Mouse (Mus musculus) adrenal gland, postnatal 10 days (tissue): ENCODE data around the gene Lamp3. TPM values are rescaled to one million over a fixed set of nuclear protein-coding genes. Genes with fewer than 3 reads are reported as not detected.
"Not testable (repeated sequence)": the region's sequence is repeated elsewhere in the genome, so short reads cannot be mapped to it uniquely, and the experiment has no call there.

Source experiments
- DNase-seq: peaks from one replicate; pipeline ENCODE4 v3.0.0; 2021; ENCODE audit warnings: mixed read lengths
- long read RNA-seq, 2 experiments: library from polyadenylated mRNA; stranded (forward); transcript quantifications; one replicate each; pipeline ENCODE4 v2.0.0; 2021
- total RNA-seq, 2 experiments: library from RNA; stranded (reverse); gene quantifications; 2 replicates each; pipeline ENCODE4 v1.2.3; 2021

Gene Lamp3
- total RNA-seq: not detected
- long read RNA-seq, experiment 1: 0 reads
- long read RNA-seq, experiment 2: 0 reads

GRCm38 (mm10) chr16:19706216-19706615 lies at the start of gene Lamp3:
Gene Lamp3 (minus strand): TSS chr16:19706375.
- DNase-seq: no peak

DNA sequence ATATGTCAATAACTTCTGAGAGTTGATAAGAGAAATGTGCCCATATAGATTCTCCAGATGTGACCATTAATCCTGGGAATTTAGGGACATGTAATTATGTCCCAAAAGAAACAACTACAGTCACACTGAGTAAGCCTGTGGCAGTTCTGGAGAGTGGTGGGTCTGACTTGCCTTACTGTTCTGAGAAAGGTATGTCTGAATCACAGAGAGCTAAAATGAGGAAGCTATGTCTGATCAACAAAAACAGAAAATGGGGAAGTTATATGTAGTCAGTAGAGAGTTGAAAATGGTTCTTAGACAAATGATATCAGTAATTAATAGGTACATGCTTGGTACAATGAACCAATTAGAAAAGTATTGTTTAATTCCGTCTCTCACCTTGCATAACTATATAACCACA lies 26.7 kb upstream of the Lamp3 start:
- DNase-seq: no peak

- not testable (repeated sequence) for DNase-seq
Measured at GRCm38 (mm10) chr16:19724139-19724538, 18.0 kb upstream of the Lamp3 start.

- DNase-seq: no peak
Measured at GRCm38 (mm10) chr16:19720959-19721358, 14.8 kb upstream of the Lamp3 start.

GRCm38 (mm10) chr16:19707381-19707780 lies 1.2 kb upstream of the Lamp3 start:
- DNase-seq: no peak

GRCm38 (mm10) chr16:19699207-19699606 lies 7.0 kb downstream of the Lamp3 start:
- no peak for DNase-seq

DNA sequence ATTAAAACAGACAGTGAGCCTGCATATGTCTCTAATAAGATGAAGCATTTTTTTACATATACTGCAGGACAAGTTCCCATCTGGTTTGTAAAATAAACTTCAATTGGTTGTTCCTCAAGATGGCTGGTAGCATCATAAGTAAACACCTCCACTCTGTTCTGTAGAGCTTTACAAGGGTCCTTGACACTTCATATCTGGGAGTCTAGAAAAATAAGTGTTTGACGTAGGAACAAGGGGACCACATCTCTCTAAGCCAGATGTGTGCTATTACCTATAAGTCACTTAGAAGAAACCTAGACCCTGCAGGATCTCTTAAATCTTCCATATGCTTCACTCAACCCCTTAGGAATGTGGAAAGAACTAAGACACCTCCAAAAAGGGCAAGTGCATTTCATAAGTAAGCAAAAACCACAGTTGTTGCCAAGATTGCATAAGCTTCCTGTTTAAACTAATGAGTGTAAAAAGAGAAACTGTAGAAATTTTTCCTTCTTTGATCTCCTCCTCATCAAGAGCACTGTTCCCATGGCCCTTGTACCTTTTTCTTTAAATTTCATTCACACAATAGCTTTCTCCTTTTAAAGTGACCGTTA lies 35.3 kb downstream of the Lamp3 start:
- no peak for DNase-seq

DNA sequence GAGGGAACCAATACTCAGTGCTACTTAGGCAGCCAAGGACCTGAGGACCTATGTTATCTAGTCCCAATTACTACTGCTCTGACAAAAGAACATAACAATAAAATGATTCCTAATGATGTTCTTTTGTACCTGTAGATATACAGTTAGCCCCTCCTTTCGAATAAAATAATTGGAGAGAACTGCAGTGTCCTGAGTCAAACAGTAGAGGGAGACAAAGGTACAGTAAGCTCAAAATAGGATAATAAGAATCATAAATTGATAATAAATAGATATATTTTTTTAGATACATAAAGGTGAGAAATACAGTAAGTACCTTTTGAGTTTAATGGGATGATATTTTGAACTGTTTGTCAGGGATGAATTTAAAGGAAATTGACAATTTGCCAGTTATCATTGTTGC lies 39.9 kb downstream of the Lamp3 start:
- DNase-seq: no peak

- DNase-seq: no peak
Measured at GRCm38 (mm10) chr16:19629816-19630215, 76.4 kb downstream of the Lamp3 start, which contains the start of gene Olfr171. Gene Olfr171 (minus strand): TSS chr16:19629916.

GRCm38 (mm10) chr16:19611782-19612181 lies 94.4 kb downstream of the Lamp3 start, which contains the start of gene Olfr170:
Gene Olfr170 (minus strand): TSS chr16:19611882.
- not testable (repeated sequence) for DNase-seq

Other genes with a start within 250 kb of the Lamp3 start
- gene Olfr166, start 222.7 kb downstream of the Lamp3 start, total RNA-seq: not detected
- not detected for gene Olfr167, start 184.1 kb downstream of the Lamp3 start, total RNA-seq
- not detected for gene Olfr168, start 170.8 kb downstream of the Lamp3 start, total RNA-seq
- gene Olfr169, start 134.6 kb downstream of the Lamp3 start, total RNA-seq: not detected
- gene Olfr170, start 94.5 kb downstream of the Lamp3 start, total RNA-seq: not detected
- gene Olfr171, start 76.5 kb downstream of the Lamp3 start, total RNA-seq: not detected
- 1 to 10 TPM; 1.4 to 1.9 TPM for gene B3gnt5, start 53.8 kb upstream of the Lamp3 start, total RNA-seq